11 mouse cellular contexts compared by ENCODE assay signal in the genomic region with DNA sequence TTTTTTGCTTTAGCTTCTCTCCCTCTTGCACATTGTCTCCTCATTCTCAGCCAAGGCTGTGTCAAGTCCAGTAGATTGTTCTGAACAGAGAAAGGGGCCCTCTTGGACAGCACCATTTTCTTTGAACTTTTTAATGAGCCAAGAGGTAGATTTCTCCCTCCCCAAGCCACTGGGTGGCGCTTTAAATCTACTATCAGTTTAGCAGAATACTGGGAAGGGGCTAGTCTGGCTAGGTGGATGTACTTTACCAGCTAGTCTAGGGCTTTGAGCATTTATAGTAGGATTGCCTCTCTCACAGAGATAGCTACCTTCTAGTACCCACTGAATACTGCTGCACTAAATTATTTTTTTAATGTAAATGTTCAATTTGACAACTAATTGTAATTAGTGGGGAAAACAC. TPM values are rescaled to one million over a fixed set of nuclear protein-coding genes. Genes with fewer than 3 reads are reported as not detected.
A peak's percentile ranks its signal among the peaks of the same experiment; 100 is the strongest.
DNase-seq lines count a peak whose midpoint lies in the region; TF ChIP-seq lines count a peak whose summit lies in the region.
"Had no signal": no experiment of that assay in that cellular context is flagged by ENCODE, and none has a peak within 500 bp of the region (broad histone marks: within the 10 kb centered on the region; RNA-seq: fewer than 3 reads in every experiment).

No protein-coding gene starts in this region.

- DNase-seq in heart, embryonic 10.5 days (ENCODE audit: low spot score): peak; percentile 47
- DNase-seq in heart, postnatal 36 days: no peak
- DNase-seq in 3T3-L1 (ENCODE audit: low read depth, low spot score): peak; percentile 56
- DNase-seq in hindlimb bud, embryonic 11.5 days (ENCODE audit: extremely low spot score, low read depth, low spot score): peak; percentile 49
- DNase-seq in urinary bladder, postnatal 4 days (ENCODE audit: low spot score in 2 of 2): no peak
- DNase-seq in cerebellum, postnatal 36 days: no peak
- no peak for DNase-seq in spleen, adult 18-20 months

- no peaks in the 10 kb centered on the region for H3K4me1 ChIP-seq in heart, embryonic 10.5 days
- 0 out of 2 replicates have a peak, but pooled peaks cover 2% of the 10 kb centered on the region for H3K4me1 ChIP-seq in cortical plate, adult 2 months (ENCODE audit: control insufficient read depth, insufficient read depth, low read length)

- WGBS in heart, embryonic 10.5 days: 0% methylated on average over 1 of the region's 1 CpGs

- H3K4me3 ChIP-seq in heart, embryonic 10.5 days: no peak overlapping the region
- no peak overlapping the region for H3K4me3 ChIP-seq in cortical plate, adult 2 months (ENCODE audit: insufficient read depth, low read length)
- H3K4me3 ChIP-seq: erythroblast, embryonic 14.5 days; limb, embryonic 12.5 days had no signal

- peak; percentile 43 for TF ChIP-seq CTCF in cortical plate, adult 2 months (IDR thresholded peaks at IDR 0.05; ENCODE audit: extremely low read depth, insufficient read depth, low read length)

- H3K27me3 ChIP-seq in heart, embryonic 10.5 days (ENCODE audit: insufficient read depth, poor library complexity, severe bottlenecking): peaks cover 5% of the 10 kb centered on the region; the same call in 1 of the 2 replicates
- H3K27me3 ChIP-seq: limb, embryonic 12.5 days had no signal

- no peak overlapping the region for H3K27ac ChIP-seq in heart, embryonic 10.5 days
- no peak overlapping the region for H3K27ac ChIP-seq in cortical plate, adult 2 months (ENCODE audit: insufficient read depth, low read length)
- H3K27ac ChIP-seq: limb, embryonic 12.5 days had no signal

- intact Hi-C loops in heart, postnatal 36 days (cut with DNase I): no loop called here

- H3K36me3 ChIP-seq in heart, embryonic 10.5 days: no peaks in the 10 kb centered on the region
- H3K36me3 ChIP-seq: limb, embryonic 12.5 days had no signal

- no peaks in the 10 kb centered on the region for H3K9me3 ChIP-seq in heart, embryonic 10.5 days
- H3K9me3 ChIP-seq: limb, embryonic 12.5 days had no signal

- no peak for TF ChIP-seq POLR2A in cortical plate, adult 2 months (IDR thresholded peaks at IDR 0.05; ENCODE audit: extremely low read depth, insufficient read depth, low read length)

RNA-seq across cellular contexts. Expression of a gene that starts 20.3 kb away (rescaled TPM):
- polyA plus RNA-seq in heart, embryonic 10.5 days (2016; fragmentation: Nextera tagmentation; extraction: Ambion mirVana): 3.8 and 4.4 TPM in 2 replicates
- 1 to 10 TPM; 1.2 to 1.5 TPM for total RNA-seq in heart, postnatal 36 days (2021)
- 129 and 208 TPM in 2 replicates for polyA plus RNA-seq in cortical plate, adult 2 months (2012; rRNA removed)

RNA-seq across cellular contexts. Expression of a gene that starts 28.9 kb away (rescaled TPM):
- polyA plus RNA-seq in heart, embryonic 10.5 days (2016; fragmentation: Nextera tagmentation; extraction: Ambion mirVana): 1.00 and 2.2 TPM in 2 replicates
- total RNA-seq in heart, postnatal 36 days (2021): 1 to 10 TPM; 3.6 to 5.7 TPM
- 7.1 and 7.7 TPM in 2 replicates for polyA plus RNA-seq in cortical plate, adult 2 months (2012; rRNA removed)

RNA-seq across cellular contexts. Expression of a gene that starts 34.2 kb away (rescaled TPM):
- not detected in 2 replicates for polyA plus RNA-seq in heart, embryonic 10.5 days (2016; fragmentation: Nextera tagmentation; extraction: Ambion mirVana)
- not detected for total RNA-seq in heart, postnatal 36 days (2021)
- polyA plus RNA-seq in cortical plate, adult 2 months (2012; rRNA removed): not detected in 2 replicates
- polyA plus RNA-seq: erythroblast, embryonic 14.5 days; limb, embryonic 12.5 days; small intestine, adult 2 months had no signal

RNA-seq across cellular contexts. Expression of a gene that starts 52.2 kb away (rescaled TPM):
- 3.9 and 21.8 TPM in 2 replicates for polyA plus RNA-seq in heart, embryonic 10.5 days (2016; fragmentation: Nextera tagmentation; extraction: Ambion mirVana)
- total RNA-seq in heart, postnatal 36 days (2021): not detected
- 0.23 TPM in 1 of 2 replicates, not detected in the other for polyA plus RNA-seq in cortical plate, adult 2 months (2012; rRNA removed)
- polyA plus RNA-seq: erythroblast, embryonic 14.5 days; limb, embryonic 12.5 days; small intestine, adult 2 months had no signal

RNA-seq across cellular contexts. Expression of a gene that starts 55.3 kb away (rescaled TPM):
- 57.4 and 77.3 TPM in 2 replicates for polyA plus RNA-seq in heart, embryonic 10.5 days (2016; fragmentation: Nextera tagmentation; extraction: Ambion mirVana)
- total RNA-seq in heart, postnatal 36 days (2021): 10 to 100 TPM in 1 of 2 experiments, 1 to 10 TPM in 1; 9.4 to 10.1 TPM
- polyA plus RNA-seq in cortical plate, adult 2 months (2012; rRNA removed): 171 and 174 TPM in 2 replicates
- polyA plus RNA-seq: erythroblast, embryonic 14.5 days had no signal

Comparison
In these comparisons a context has a peak if more than half of its experiments do, and no peak if none do; other contexts are left out.
1. DNase-seq: peak in heart, embryonic 10.5 days (single experiment), 3T3-L1 (single experiment) and hindlimb bud, embryonic 11.5 days (single experiment); none in heart, postnatal 36 days (0 of 2), urinary bladder, postnatal 4 days (0 of 2), cerebellum, postnatal 36 days (0 of 2) and spleen, adult 18-20 months (0 of 2).
2. RNA of a gene that starts 20.3 kb away (polyA plus RNA-seq): 129 to 208 TPM in cortical plate, adult 2 months; 3.8 to 4.4 TPM in heart, embryonic 10.5 days; every median in the first group is over 10 times any median in the second.